Mouse (Mus musculus) MEL (cell line): Measurements from ENCODE around the gene Ciz1.

Experiments used
- CHD2 ChIP-seq: IDR thresholded peaks from 2 replicates; pipeline ENCODE4 v1.6.1; 2011; ENCODE audit warnings: low read length, improper control_type of control experiment
- CTCF ChIP-seq, 3 experiments: IDR thresholded peaks in 2 of 3; conservative IDR thresholded peaks in 1 of 3; 2 replicates each; pipeline ENCODE4 v1.5.1; 2011 to 2012; ENCODE audit warnings: low read length in 3 of 3, low read depth in 2 of 3, mild to moderate bottlenecking in 2 of 3, improper control_type of control experiment in 1 of 3, inconsistent platforms in 1 of 3, mixed read lengths in 1 of 3, moderate library complexity in 1 of 3; ENCODE audit not compliant: control insufficient read depth in 1 of 3, insufficient read depth in 1 of 3, poor library complexity in 1 of 3, severe bottlenecking in 1 of 3
- MAFK ChIP-seq: IDR thresholded peaks from 2 replicates; pipeline ENCODE4 v1.6.1; 2011; ENCODE audit warnings: low read depth, mild to moderate bottlenecking, low read length, improper control_type of control experiment, borderline replicate concordance
- MAX ChIP-seq: IDR thresholded peaks from 2 replicates; pipeline ENCODE4 v1.6.1; 2011; ENCODE audit warnings: low read length, improper control_type of control experiment
- MAZ ChIP-seq: IDR thresholded peaks from 2 replicates; pipeline ENCODE4 v1.6.1; 2012; ENCODE audit warnings: low read depth, mild to moderate bottlenecking, inconsistent platforms, low read length, improper control_type of control experiment
- MXI1 ChIP-seq: IDR thresholded peaks from 2 replicates; pipeline ENCODE4 v1.6.1; 2011; ENCODE audit warnings: mild to moderate bottlenecking, low read depth, low read length, improper control_type of control experiment
- NELFE ChIP-seq: IDR thresholded peaks from 2 replicates; pipeline ENCODE4 v1.6.1; 2011; ENCODE audit warnings: low read depth, low read length, improper control_type of control experiment
- POLR2A ChIP-seq, 2 experiments: IDR thresholded peaks; 2 replicates each; pipeline ENCODE4 v1.6.1; 2011 to 2012; ENCODE audit warnings: low read length in 2 of 2, mild to moderate bottlenecking in 2 of 2, control low read depth in 1 of 2, improper control_type of control experiment in 1 of 2, low read depth in 1 of 2, moderate library complexity in 1 of 2; ENCODE audit not compliant: control insufficient read depth in 1 of 2, insufficient read depth in 1 of 2, poor library complexity in 1 of 2
- RAD21 ChIP-seq: IDR thresholded peaks from 2 replicates; pipeline ENCODE4 v1.6.1; 2011; ENCODE audit warnings: mild to moderate bottlenecking, low read depth, low read length, improper control_type of control experiment
- RCOR1 ChIP-seq: IDR thresholded peaks from 2 replicates; pipeline ENCODE4 v1.6.1; 2012; ENCODE audit warnings: low read depth, mild to moderate bottlenecking, inconsistent platforms, low read length, improper control_type of control experiment
- UBTF ChIP-seq: IDR thresholded peaks from 2 replicates; pipeline ENCODE4 v1.6.1; 2012; ENCODE audit warnings: low read depth, mild to moderate bottlenecking, inconsistent platforms, low read length, improper control_type of control experiment, moderate library complexity, borderline replicate concordance; ENCODE audit not compliant: insufficient read depth

DNA sequence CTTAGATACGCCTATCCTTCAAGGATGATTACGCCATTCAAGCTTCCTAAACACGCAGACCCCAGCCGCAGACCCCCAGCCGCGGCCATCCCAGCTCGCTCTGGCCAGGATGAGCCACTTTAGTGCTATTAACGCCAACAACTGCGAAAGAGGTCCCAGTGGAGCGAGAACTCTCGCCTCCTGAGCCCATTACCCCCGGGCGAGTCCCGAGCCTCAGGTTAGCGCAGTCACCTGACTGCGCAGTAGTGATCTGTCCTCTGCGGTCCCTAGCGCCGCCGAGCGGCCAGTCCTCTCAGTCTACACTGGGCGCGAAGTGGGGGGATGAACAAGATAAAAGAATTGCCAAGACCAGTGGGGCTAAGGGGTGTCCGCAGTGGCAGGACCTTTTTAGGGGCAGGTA, 9.3 kb downstream of the Ciz1 start:
- TF ChIP-seq CTCF (IDR thresholded peaks at IDR 0.05 in 2 of 3, conservative IDR thresholded peaks at IDR 0.05 in 1 of 3; ENCODE audit: control insufficient read depth in 1 of 3, insufficient read depth in 1 of 3, low read depth in 2 of 3, low read length in 3 of 3, poor library complexity in 1 of 3, severe bottlenecking in 1 of 3) (no peak), CHD2 (no peak), POLR2A (IDR thresholded peaks at IDR 0.05; ENCODE audit: control insufficient read depth in 1 of 2, insufficient read depth in 1 of 2, low read depth in 1 of 2, low read length in 2 of 2, poor library complexity in 1 of 2) (no peak), NELFE (no peak), MAX (no peak), UBTF (no peak), RCOR1 (no peak), MAFK (no peak), MXI1 (no peak), RAD21 (no peak), MAZ (no peak)
